Mouse (Mus musculus): ENCODE measurements around the gene Psmb9. TPM values are rescaled to one million over a fixed set of nuclear protein-coding genes. Genes with fewer than 3 reads are reported as not detected.

Psmb9 gene
- polyA plus RNA-seq, 1 experiment from 2014 or later, result 0.57 TPM

GRCm38 (mm10) chr17:34217216-34217928, 29.8 kb upstream of the Psmb9 start:
- Histone ChIP-seq H3K27ac (no peak overlapping the region), H3K27me3 (replicated peaks) (peaks cover 35% of the 10 kb centered on the region), H3K9me3 (no peaks in the 10 kb centered on the region), H3K4me2 (replicated peaks) (no peak overlapping the region), H3K4me1 (no peaks in the 10 kb centered on the region), H3K36me3 (no peaks in the 10 kb centered on the region), H3K9ac (no peak overlapping the region), H3K4me3 (no peak overlapping the region)
- WGBS, result 86% methylated on average over 8 of the region's 8 CpGs
- no peak for ATAC-seq (ENCODE audit: low FRiP score, low read depth)

GRCm38 (mm10) chr17:34215176-34215575, 27.6 kb upstream of the Psmb9 start:
- no peak overlapping the region for H3K4me3 ChIP-seq
- H3K9me3 ChIP-seq, result no peaks in the 10 kb centered on the region
- ATAC-seq (ENCODE audit: low FRiP score, low read depth), result no peak
- no peaks in the 10 kb centered on the region for H3K4me1 ChIP-seq
- H3K4me2 ChIP-seq (replicated peaks), result no peak overlapping the region
- H3K36me3 ChIP-seq, result no peaks in the 10 kb centered on the region
- no peak overlapping the region for H3K27ac ChIP-seq
- H3K9ac ChIP-seq, result no peak overlapping the region
- H3K27me3 ChIP-seq (replicated peaks), result peaks cover 55% of the 10 kb centered on the region
- WGBS, result 86% methylated on average over 12 of the region's 12 CpGs

GRCm38 (mm10) chr17:34213936-34214335, 26.4 kb upstream of the Psmb9 start:
- ATAC-seq (ENCODE audit: low FRiP score, low read depth), result no peak
- H3K9ac ChIP-seq, result no peak overlapping the region
- no peaks in the 10 kb centered on the region for H3K36me3 ChIP-seq
- H3K4me2 ChIP-seq (replicated peaks), result no peak overlapping the region
- WGBS, result 50% methylated on average over 21 of the region's 21 CpGs
- no peak overlapping the region for H3K27ac ChIP-seq
- no peaks in the 10 kb centered on the region for H3K4me1 ChIP-seq
- H3K27me3 ChIP-seq (replicated peaks), result peaks cover 55% of the 10 kb centered on the region
- no peak overlapping the region for H3K4me3 ChIP-seq
- H3K9me3 ChIP-seq, result peaks cover 3% of the 10 kb centered on the region; the same call in 1 of the 2 replicates

GRCm38 (mm10) chr17:34211746-34212365, 24.3 kb upstream of the Psmb9 start:
- Histone ChIP-seq H3K4me2 (replicated peaks) (peak overlapping the region; percentile 25), H3K27me3 (replicated peaks) (peaks cover 62% of the 10 kb centered on the region), H3K4me3 (no peak overlapping the region), H3K27ac (no peak overlapping the region), H3K9me3 (peaks cover 3% of the 10 kb centered on the region; the same call in 1 of the 2 replicates), H3K4me1 (no peaks in the 10 kb centered on the region), H3K9ac (no peak overlapping the region), H3K36me3 (no peaks in the 10 kb centered on the region)
- no peak for ATAC-seq (ENCODE audit: low FRiP score, low read depth)
- WGBS, result 15% methylated on average over 23 of the region's 23 CpGs

GRCm38 (mm10) chr17:34210599-34210998, 23.0 kb upstream of the Psmb9 start:
- no peak overlapping the region for H3K27ac ChIP-seq
- H3K36me3 ChIP-seq, result no peaks in the 10 kb centered on the region
- H3K4me1 ChIP-seq, result no peaks in the 10 kb centered on the region
- peaks cover 3% of the 10 kb centered on the region; the same call in 1 of the 2 replicates for H3K9me3 ChIP-seq
- no peak for ATAC-seq (ENCODE audit: low FRiP score, low read depth)
- no peak overlapping the region for H3K4me3 ChIP-seq
- H3K27me3 ChIP-seq (replicated peaks), result peaks cover 66% of the 10 kb centered on the region
- no peak overlapping the region for H3K4me2 ChIP-seq (replicated peaks)
- 79% methylated on average over 3 of the region's 3 CpGs for WGBS
- no peak overlapping the region for H3K9ac ChIP-seq

- no peak overlapping the region for H3K9ac ChIP-seq
- H3K4me3 ChIP-seq, result no peak overlapping the region
- H3K4me1 ChIP-seq, result peaks cover 8% of the 10 kb centered on the region; the same call in 1 of the 2 replicates
- no peak overlapping the region for H3K4me2 ChIP-seq (replicated peaks)
- no peak for ATAC-seq (ENCODE audit: low FRiP score, low read depth)
- H3K36me3 ChIP-seq, result no peaks in the 10 kb centered on the region
- peaks cover 3% of the 10 kb centered on the region; the same call in 1 of the 2 replicates for H3K9me3 ChIP-seq
- WGBS, result 47% methylated on average over 3 of the region's 3 CpGs
- H3K27ac ChIP-seq, result no peak overlapping the region
- peaks cover 67% of the 10 kb centered on the region for H3K27me3 ChIP-seq (replicated peaks)
These were observed 22.1 kb upstream of the Psmb9 start for GRCm38 (mm10) chr17:34209680-34210079.

- Histone ChIP-seq H3K27ac (no peak overlapping the region), H3K36me3 (no peaks in the 10 kb centered on the region), H3K4me1 (peaks cover 10% of the 10 kb centered on the region; the same call in 1 of the 2 replicates), H3K27me3 (replicated peaks) (peaks cover 62% of the 10 kb centered on the region), H3K4me2 (replicated peaks) (no peak overlapping the region), H3K9me3 (peaks cover 3% of the 10 kb centered on the region; the same call in 1 of the 2 replicates), H3K9ac (no peak overlapping the region), H3K4me3 (no peak overlapping the region)
- WGBS, result 28% methylated on average over 10 of the region's 10 CpGs
- ATAC-seq (ENCODE audit: low FRiP score, low read depth), result no peak
These were observed 20.9 kb upstream of the Psmb9 start for GRCm38 (mm10) chr17:34208421-34208820.

GRCm38 (mm10) chr17:34207866-34208265, 20.3 kb upstream of the Psmb9 start:
- ATAC-seq (ENCODE audit: low FRiP score, low read depth), result no peak

GRCm38 (mm10) chr17:34207456-34207855, 19.9 kb upstream of the Psmb9 start:
- no peak for ATAC-seq (ENCODE audit: low FRiP score, low read depth)
- H3K36me3 ChIP-seq, result no peaks in the 10 kb centered on the region
- H3K9ac ChIP-seq, result no peak overlapping the region
- WGBS, result 56% methylated on average over 3 of the region's 3 CpGs
- H3K4me1 ChIP-seq, result peaks cover 10% of the 10 kb centered on the region; the same call in 1 of the 2 replicates
- H3K27ac ChIP-seq, result no peak overlapping the region
- no peak overlapping the region for H3K4me3 ChIP-seq
- H3K4me2 ChIP-seq (replicated peaks), result no peak overlapping the region
- H3K27me3 ChIP-seq (replicated peaks), result peaks cover 57% of the 10 kb centered on the region
- H3K9me3 ChIP-seq, result peaks cover 3% of the 10 kb centered on the region; the same call in 1 of the 2 replicates

More at GRCm38 (mm10) chr17:34207866-34208265, 20.3 kb upstream of the Psmb9 start:
- Histone ChIP-seq H3K9me3 (peaks cover 3% of the 10 kb centered on the region; the same call in 1 of the 2 replicates), H3K9ac (no peak overlapping the region), H3K4me1 (peaks cover 10% of the 10 kb centered on the region; the same call in 1 of the 2 replicates), H3K4me3 (no peak overlapping the region), H3K36me3 (no peaks in the 10 kb centered on the region), H3K27me3 (replicated peaks) (peaks cover 60% of the 10 kb centered on the region), H3K27ac (no peak overlapping the region), H3K4me2 (replicated peaks) (no peak overlapping the region)
- WGBS, result 96% methylated on average over 9 of the region's 9 CpGs

GRCm38 (mm10) chr17:34206731-34207130, 19.2 kb upstream of the Psmb9 start:
- no peak overlapping the region for H3K4me3 ChIP-seq
- no peak overlapping the region for H3K9ac ChIP-seq
- H3K27ac ChIP-seq, result no peak overlapping the region
- H3K36me3 ChIP-seq, result no peaks in the 10 kb centered on the region
- peaks cover 50% of the 10 kb centered on the region for H3K27me3 ChIP-seq (replicated peaks)
- H3K4me1 ChIP-seq, result peaks cover 10% of the 10 kb centered on the region; the same call in 1 of the 2 replicates
- H3K4me2 ChIP-seq (replicated peaks), result no peak overlapping the region
- ATAC-seq (ENCODE audit: low FRiP score, low read depth), result no peak
- H3K9me3 ChIP-seq, result peaks cover 3% of the 10 kb centered on the region; the same call in 1 of the 2 replicates
- 86% methylated on average over 5 of the region's 5 CpGs for WGBS

GRCm38 (mm10) chr17:34205746-34206176, 18.2 kb upstream of the Psmb9 start:
- Histone ChIP-seq H3K4me1 (peaks cover 10% of the 10 kb centered on the region; the same call in 1 of the 2 replicates), H3K27ac (no peak overlapping the region), H3K9me3 (peaks cover 3% of the 10 kb centered on the region; the same call in 1 of the 2 replicates), H3K27me3 (replicated peaks) (peaks cover 44% of the 10 kb centered on the region), H3K9ac (no peak overlapping the region), H3K4me3 (no peak overlapping the region), H3K36me3 (no peaks in the 10 kb centered on the region), H3K4me2 (replicated peaks) (peak overlapping the region; percentile 95)
- WGBS, result 17% methylated on average over 9 of the region's 9 CpGs
- ATAC-seq (ENCODE audit: low FRiP score, low read depth), result no peak

GRCm38 (mm10) chr17:34205021-34205745, 17.6 kb upstream of the Psmb9 start:
- ATAC-seq (ENCODE audit: low FRiP score, low read depth), result peak; percentile 21; the same call in 1 of the 2 replicates
- H3K9ac ChIP-seq, result peak overlapping the region; percentile 58
- no peaks in the 10 kb centered on the region for H3K36me3 ChIP-seq
- peaks cover 10% of the 10 kb centered on the region; the same call in 1 of the 2 replicates for H3K4me1 ChIP-seq
- WGBS, result 10% methylated on average over 18 of the region's 18 CpGs
- H3K27me3 ChIP-seq (replicated peaks), result peaks cover 39% of the 10 kb centered on the region
- H3K4me2 ChIP-seq (replicated peaks), result peak overlapping the region; percentile 95
- H3K9me3 ChIP-seq, result peaks cover 3% of the 10 kb centered on the region; the same call in 1 of the 2 replicates
- H3K27ac ChIP-seq, result no peak overlapping the region
- H3K4me3 ChIP-seq, result peak overlapping the region; percentile 59
